Mouse (Mus musculus): ENCODE measurements around the gene Bag5. TPM values are rescaled to one million over a fixed set of nuclear protein-coding genes. Genes with fewer than 3 reads are reported as not detected.

The Bag5 gene
- polyA plus RNA-seq, 1 experiment from 2014 or later = 68.1 TPM

- Histone ChIP-seq H3K9me3 (ENCODE audit: control insufficient read depth, low read length) (no peaks in the 10 kb centered on the region), H3K27ac (ENCODE audit: low read depth, low read length) (0 out of 2 replicates have a peak overlapping the region, but pooled peaks have one; percentile 7)
- no peak for ATAC-seq (ENCODE audit: low read depth)
These were observed 43.1 kb downstream of the Bag5 start for GRCm38 (mm10) chr12:111669961-111670360.

GRCm38 (mm10) chr12:111669000-111669788, 43.9 kb downstream of the Bag5 start:
- H3K27me3 ChIP-seq (ENCODE audit: control insufficient read depth, insufficient read depth, low read length) = no peaks in the 10 kb centered on the region
- 40% methylated on average over 23 of the region's 23 CpGs for WGBS
- H3K4me2 ChIP-seq (ENCODE audit: low read depth, low read length) = peak overlapping the region; percentile 96

More at GRCm38 (mm10) chr12:111669961-111670360, 43.1 kb downstream of the Bag5 start:
- Histone ChIP-seq H3K4me2 (ENCODE audit: low read depth, low read length) (peak overlapping the region; percentile 96), H3K36me3 (ENCODE audit: control insufficient read depth, insufficient read depth, low read length) (0 out of 2 replicates have a peak, but pooled peaks cover 7% of the 10 kb centered on the region), H3K27me3 (ENCODE audit: control insufficient read depth, insufficient read depth, low read length) (no peaks in the 10 kb centered on the region), H3K9ac (replicated peaks; ENCODE audit: low read depth, low read length) (peak overlapping the region; percentile 93), H3K4me1 (ENCODE audit: control insufficient read depth, insufficient read depth, low read length) (peaks cover 21% of the 10 kb centered on the region), H3K4me3 (ENCODE audit: low read depth, low read length) (peak overlapping the region; percentile 85)
- 33% methylated on average over 8 of the region's 8 CpGs for WGBS

GRCm38 (mm10) chr12:111668457-111668912, 44.6 kb downstream of the Bag5 start:
- Histone ChIP-seq H3K9me3 (ENCODE audit: control insufficient read depth, low read length) (no peaks in the 10 kb centered on the region), H3K4me1 (ENCODE audit: control insufficient read depth, insufficient read depth, low read length) (peaks cover 21% of the 10 kb centered on the region), H3K9ac (replicated peaks; ENCODE audit: low read depth, low read length) (peak overlapping the region; percentile 28; the same call in 1 of the 2 replicates), H3K4me2 (ENCODE audit: low read depth, low read length) (peak overlapping the region; percentile 96), H3K4me3 (ENCODE audit: low read depth, low read length) (peak overlapping the region; percentile 85), H3K36me3 (ENCODE audit: control insufficient read depth, insufficient read depth, low read length) (0 out of 2 replicates have a peak, but pooled peaks cover 7% of the 10 kb centered on the region), H3K27me3 (ENCODE audit: control insufficient read depth, insufficient read depth, low read length) (no peaks in the 10 kb centered on the region), H3K27ac (ENCODE audit: low read depth, low read length) (peak overlapping the region; percentile 72)
- peak; percentile 41; the same call in 1 of the 2 replicates for ATAC-seq (ENCODE audit: low read depth)
- WGBS = 1% methylated on average over 8 of the region's 8 CpGs

More at GRCm38 (mm10) chr12:111669000-111669788, 43.9 kb downstream of the Bag5 start:
- peak overlapping the region; percentile 85 for H3K4me3 ChIP-seq (ENCODE audit: low read depth, low read length)
- peak overlapping the region; percentile 93; the same call in 1 of the 2 replicates for H3K9ac ChIP-seq (replicated peaks; ENCODE audit: low read depth, low read length)
- H3K27ac ChIP-seq (ENCODE audit: low read depth, low read length) = peak overlapping the region; percentile 72
- peaks cover 21% of the 10 kb centered on the region for H3K4me1 ChIP-seq (ENCODE audit: control insufficient read depth, insufficient read depth, low read length)
- no peak for ATAC-seq (ENCODE audit: low read depth)
- 0 out of 2 replicates have a peak, but pooled peaks cover 7% of the 10 kb centered on the region for H3K36me3 ChIP-seq (ENCODE audit: control insufficient read depth, insufficient read depth, low read length)
- H3K9me3 ChIP-seq (ENCODE audit: control insufficient read depth, low read length) = no peaks in the 10 kb centered on the region

GRCm38 (mm10) chr12:111667421-111667820, 45.6 kb downstream of the Bag5 start:
- no peak for ATAC-seq (ENCODE audit: low read depth)
- Histone ChIP-seq H3K9me3 (ENCODE audit: control insufficient read depth, low read length) (no peaks in the 10 kb centered on the region), H3K4me2 (ENCODE audit: low read depth, low read length) (no peak overlapping the region), H3K4me1 (ENCODE audit: control insufficient read depth, insufficient read depth, low read length) (peaks cover 17% of the 10 kb centered on the region), H3K27ac (ENCODE audit: low read depth, low read length) (no peak overlapping the region), H3K27me3 (ENCODE audit: control insufficient read depth, insufficient read depth, low read length) (no peaks in the 10 kb centered on the region), H3K9ac (replicated peaks; ENCODE audit: low read depth, low read length) (no peak overlapping the region), H3K36me3 (ENCODE audit: control insufficient read depth, insufficient read depth, low read length) (0 out of 2 replicates have a peak, but pooled peaks cover 7% of the 10 kb centered on the region), H3K4me3 (ENCODE audit: low read depth, low read length) (no peak overlapping the region)
- 90% methylated on average over 5 of the region's 5 CpGs for WGBS

- Histone ChIP-seq H3K9ac (replicated peaks; ENCODE audit: low read depth, low read length) (no peak overlapping the region), H3K4me1 (ENCODE audit: control insufficient read depth, insufficient read depth, low read length) (peaks cover 17% of the 10 kb centered on the region), H3K4me3 (ENCODE audit: low read depth, low read length) (no peak overlapping the region), H3K27ac (ENCODE audit: low read depth, low read length) (no peak overlapping the region), H3K27me3 (ENCODE audit: control insufficient read depth, insufficient read depth, low read length) (no peaks in the 10 kb centered on the region), H3K36me3 (ENCODE audit: control insufficient read depth, insufficient read depth, low read length) (0 out of 2 replicates have a peak, but pooled peaks cover 7% of the 10 kb centered on the region), H3K4me2 (ENCODE audit: low read depth, low read length) (no peak overlapping the region), H3K9me3 (ENCODE audit: control insufficient read depth, low read length) (no peaks in the 10 kb centered on the region)
- no peak for ATAC-seq (ENCODE audit: low read depth)
- WGBS = 75% methylated on average over 13 of the region's 13 CpGs
These were observed 46.7 kb downstream of the Bag5 start for GRCm38 (mm10) chr12:111666380-111666779.

- no peak for ATAC-seq (ENCODE audit: low read depth)
- no peaks in the 10 kb centered on the region for H3K27me3 ChIP-seq (ENCODE audit: control insufficient read depth, insufficient read depth, low read length)
- H3K4me1 ChIP-seq (ENCODE audit: control insufficient read depth, insufficient read depth, low read length) = peaks cover 14% of the 10 kb centered on the region
- H3K9me3 ChIP-seq (ENCODE audit: control insufficient read depth, low read length) = no peaks in the 10 kb centered on the region
- WGBS = 83% methylated on average over 13 of the region's 13 CpGs
- no peak overlapping the region for H3K4me3 ChIP-seq (ENCODE audit: low read depth, low read length)
- H3K4me2 ChIP-seq (ENCODE audit: low read depth, low read length) = no peak overlapping the region
- H3K27ac ChIP-seq (ENCODE audit: low read depth, low read length) = no peak overlapping the region
- no peak overlapping the region for H3K9ac ChIP-seq (replicated peaks; ENCODE audit: low read depth, low read length)
- H3K36me3 ChIP-seq (ENCODE audit: control insufficient read depth, insufficient read depth, low read length) = 0 out of 2 replicates have a peak, but pooled peaks cover 7% of the 10 kb centered on the region
These were observed 47.8 kb downstream of the Bag5 start for GRCm38 (mm10) chr12:111665041-111665880.

GRCm38 (mm10) chr12:111664144-111664634, 48.9 kb downstream of the Bag5 start:
- H3K27ac ChIP-seq (ENCODE audit: low read depth, low read length) = no peak overlapping the region
- H3K9me3 ChIP-seq (ENCODE audit: control insufficient read depth, low read length) = no peaks in the 10 kb centered on the region
- H3K4me1 ChIP-seq (ENCODE audit: control insufficient read depth, insufficient read depth, low read length) = peaks cover 7% of the 10 kb centered on the region; the same call in 1 of the 2 replicates
- ATAC-seq (ENCODE audit: low read depth) = peak; percentile 9; the same call in 1 of the 2 replicates
- no peaks in the 10 kb centered on the region for H3K27me3 ChIP-seq (ENCODE audit: control insufficient read depth, insufficient read depth, low read length)
- no peak overlapping the region for H3K4me2 ChIP-seq (ENCODE audit: low read depth, low read length)
- H3K4me3 ChIP-seq (ENCODE audit: low read depth, low read length) = no peak overlapping the region
- WGBS = 60% methylated on average over 6 of the region's 6 CpGs
- H3K9ac ChIP-seq (replicated peaks; ENCODE audit: low read depth, low read length) = no peak overlapping the region
- H3K36me3 ChIP-seq (ENCODE audit: control insufficient read depth, insufficient read depth, low read length) = 0 out of 2 replicates have a peak, but pooled peaks cover 3% of the 10 kb centered on the region

GRCm38 (mm10) chr12:111663228-111664143, 49.6 kb downstream of the Bag5 start:
- Histone ChIP-seq H3K27ac (ENCODE audit: low read depth, low read length) (no peak overlapping the region), H3K9ac (replicated peaks; ENCODE audit: low read depth, low read length) (no peak overlapping the region), H3K4me3 (ENCODE audit: low read depth, low read length) (no peak overlapping the region), H3K4me1 (ENCODE audit: control insufficient read depth, insufficient read depth, low read length) (0 out of 2 replicates have a peak, but pooled peaks cover under 1% of the 10 kb centered on the region), H3K9me3 (ENCODE audit: control insufficient read depth, low read length) (no peaks in the 10 kb centered on the region), H3K27me3 (ENCODE audit: control insufficient read depth, insufficient read depth, low read length) (no peaks in the 10 kb centered on the region), H3K36me3 (ENCODE audit: control insufficient read depth, insufficient read depth, low read length) (no peaks in the 10 kb centered on the region), H3K4me2 (ENCODE audit: low read depth, low read length) (no peak overlapping the region)
- WGBS = 81% methylated on average over 17 of the region's 17 CpGs
- no peak for ATAC-seq (ENCODE audit: low read depth)

All from neural tube, embryonic 14.5 days (tissue).